11 mouse cellular contexts compared by ENCODE assay signal in genomic region chr16:44601182-44601581, GRCm38 (mm10). TPM values are rescaled to one million over a fixed set of nuclear protein-coding genes. Genes with fewer than 3 reads are reported as not detected.
DNase-seq lines count a peak whose midpoint lies in the region; ATAC-seq and TF ChIP-seq lines count a peak whose summit lies in the region.
"Had no signal": no experiment of that assay in that cellular context is flagged by ENCODE, and none has a peak within 500 bp of the region (broad histone marks: within the 10 kb centered on the region; RNA-seq: fewer than 3 reads in every experiment).

No protein-coding gene starts in this region.

- H3K4me2 ChIP-seq in neural tube, embryonic 11.5 days (ENCODE audit: low read depth), result no peak overlapping the region
- H3K4me2 ChIP-seq in neural tube, embryonic 15.5 days, result no peak overlapping the region
- no peak overlapping the region for H3K4me2 ChIP-seq in intestine, postnatal 0 days (replicated peaks; ENCODE audit: low read depth)

- 0 out of 2 replicates have a peak, but pooled peaks have one; percentile 35 for ATAC-seq in neural tube, embryonic 11.5 days (ENCODE audit: insufficient read depth, low FRiP score, low TSS enrichment)
- no peak for ATAC-seq in neural tube, embryonic 15.5 days (ENCODE audit: low FRiP score)
- ATAC-seq in intestine, postnatal 0 days, result no peak
- no peak for ATAC-seq in activated CD4-positive, CD25-positive, alpha-beta regulatory T cell, adult 4 months

- H3K27ac ChIP-seq in gastrocnemius, adult 2 months, result peak overlapping the region; percentile 48
- no peak overlapping the region for H3K27ac ChIP-seq in neural tube, embryonic 11.5 days (ENCODE audit: low read depth, low read length)
- no peak overlapping the region for H3K27ac ChIP-seq in neural tube, embryonic 15.5 days (replicated peaks)
- H3K27ac ChIP-seq in intestine, postnatal 0 days (ENCODE audit: low read depth, low read length), result no peak overlapping the region
- H3K27ac ChIP-seq in heart, adult 2 months, result no peak overlapping the region

- 4% methylated on average over 2 of the region's 2 CpGs for WGBS in neural tube, embryonic 11.5 days
- WGBS in neural tube, embryonic 15.5 days, result 14% methylated on average over 2 of the region's 2 CpGs
- 57% methylated on average over 2 of the region's 2 CpGs for WGBS in intestine, postnatal 0 days
- 80% methylated on average over 2 of the region's 2 CpGs for WGBS in heart, adult 2 months

- TF ChIP-seq EP300 in heart, adult 2 months (IDR thresholded peaks at IDR 0.05; ENCODE audit: insufficient read depth, low read depth, low read length), result no peak

- no peaks in the 10 kb centered on the region for H3K9me3 ChIP-seq in neural tube, embryonic 11.5 days (ENCODE audit: control insufficient read depth, low read length)
- no peaks in the 10 kb centered on the region for H3K9me3 ChIP-seq in neural tube, embryonic 15.5 days (replicated peaks)
- no peaks in the 10 kb centered on the region for H3K9me3 ChIP-seq in intestine, postnatal 0 days (ENCODE audit: control insufficient read depth)

- DNase-seq in gastrocnemius, adult 2 months, result no peak
- DNase-seq in gastrocnemius, postnatal 4 days (ENCODE audit: low spot score in 2 of 2), result no peak
- DNase-seq in neural tube, embryonic 11.5 days (ENCODE audit: low spot score), result no peak
- DNase-seq in heart, adult 2 months, result no peak
- no peak for DNase-seq in left cerebral cortex, adult 9 months (ENCODE audit: low spot score in 2 of 2)
- DNase-seq: adrenal gland, postnatal 36 days; cerebellum, adult 18-20 months; gastrocnemius, postnatal 10 days had no signal

- no peak overlapping the region for H3K4me3 ChIP-seq in gastrocnemius, adult 2 months
- H3K4me3 ChIP-seq in neural tube, embryonic 11.5 days (ENCODE audit: low read depth, low read length), result no peak overlapping the region
- no peak overlapping the region for H3K4me3 ChIP-seq in neural tube, embryonic 15.5 days (replicated peaks)
- H3K4me3 ChIP-seq in intestine, postnatal 0 days (ENCODE audit: low read depth, low read length), result no peak overlapping the region
- H3K4me3 ChIP-seq in heart, adult 2 months, result no peak overlapping the region

- peaks cover 16% of the 10 kb centered on the region for H3K4me1 ChIP-seq in neural tube, embryonic 11.5 days (ENCODE audit: control insufficient read depth, insufficient read depth, low read length)
- peaks cover 7% of the 10 kb centered on the region for H3K4me1 ChIP-seq in neural tube, embryonic 15.5 days
- H3K4me1 ChIP-seq in intestine, postnatal 0 days (replicated peaks; ENCODE audit: control insufficient read depth, insufficient read depth, low read length), result no peaks in the 10 kb centered on the region; the same call in none of the 2 replicates
- no peaks in the 10 kb centered on the region for H3K4me1 ChIP-seq in heart, adult 2 months (ENCODE audit: control insufficient read depth, insufficient read depth, low read length)

- no peak for TF ChIP-seq POLR2A in heart, adult 2 months (IDR thresholded peaks at IDR 0.05; ENCODE audit: insufficient read depth, low read depth, low read length)

- H3K9ac ChIP-seq in neural tube, embryonic 11.5 days (ENCODE audit: low read length), result no peak overlapping the region
- H3K9ac ChIP-seq in neural tube, embryonic 15.5 days (replicated peaks), result no peak overlapping the region
- 0 out of 2 replicates have a peak overlapping the region, but pooled peaks have one; percentile 3 for H3K9ac ChIP-seq in intestine, postnatal 0 days (ENCODE audit: low read depth, low read length)
- no peak overlapping the region for H3K9ac ChIP-seq in heart, adult 2 months (ENCODE audit: low read depth, low read length)

- no peak for TF ChIP-seq CTCF in gastrocnemius, adult 2 months (IDR thresholded peaks at IDR 0.05)
- no peak for TF ChIP-seq CTCF in intestine, postnatal 0 days (IDR thresholded peaks at IDR 0.05; ENCODE audit: low read depth)
- TF ChIP-seq CTCF in heart, adult 2 months (IDR thresholded peaks at IDR 0.05), result no peak

- H3K27me3 ChIP-seq in neural tube, embryonic 11.5 days (ENCODE audit: control insufficient read depth, insufficient read depth, low read length), result no peaks in the 10 kb centered on the region
- H3K27me3 ChIP-seq in neural tube, embryonic 15.5 days (replicated peaks), result no peaks in the 10 kb centered on the region
- no peaks in the 10 kb centered on the region for H3K27me3 ChIP-seq in intestine, postnatal 0 days (replicated peaks; ENCODE audit: control insufficient read depth, insufficient read depth, low read length)
- no peaks in the 10 kb centered on the region for H3K27me3 ChIP-seq in heart, adult 2 months (ENCODE audit: control insufficient read depth, insufficient read depth, low read length)

- no peaks in the 10 kb centered on the region for H3K36me3 ChIP-seq in neural tube, embryonic 11.5 days (ENCODE audit: control insufficient read depth, insufficient read depth, low read length)
- no peaks in the 10 kb centered on the region for H3K36me3 ChIP-seq in neural tube, embryonic 15.5 days
- no peaks in the 10 kb centered on the region for H3K36me3 ChIP-seq in intestine, postnatal 0 days (ENCODE audit: control insufficient read depth, insufficient read depth)
- no peaks in the 10 kb centered on the region for H3K36me3 ChIP-seq in heart, adult 2 months (ENCODE audit: control insufficient read depth, insufficient read depth, low read length)

- intact Hi-C loops in gastrocnemius, adult 2 months (cut with DNase I), result no loop called here
- intact Hi-C loops in heart, adult 2 months (cut with DNase I), result no loop called here

- H3K79me2 ChIP-seq in heart, adult 2 months (replicated peaks; ENCODE audit: control insufficient read depth, insufficient read depth, low read length), result no peaks in the 10 kb centered on the region

RNA-seq across cellular contexts. Expression of gene Boc, which starts 42.5 kb away (rescaled TPM):
- 1 to 10 TPM; 2.6 to 5.0 TPM for total RNA-seq in gastrocnemius, adult 2 months (2021)
- 10 to 100 TPM; 26.2 to 30.3 TPM for total RNA-seq in gastrocnemius, postnatal 4 days (2021)
- 43.8 and 48.2 TPM in 2 replicates for polyA plus RNA-seq in neural tube, embryonic 11.5 days (2014; fragmentation: Nextera tagmentation; extraction: Ambion mirVana)
- polyA plus RNA-seq in neural tube, embryonic 15.5 days (2015; fragmentation: Nextera tagmentation; extraction: Ambion mirVana), result 6.9 and 8.1 TPM in 2 replicates
- 3.1 and 3.6 TPM in 2 replicates for polyA plus RNA-seq in intestine, postnatal 0 days (2015; fragmentation: Nextera tagmentation; extraction: Ambion mirVana)
- 1 to 10 TPM; 3.5 to 4.2 TPM for total RNA-seq in heart, adult 2 months (2021)
- polyA plus RNA-seq in heart, adult 2 months (2012; rRNA removed), result 4.4 and 5.6 TPM in 2 replicates
- under 1 TPM; 0.09 to 0.10 TPM for polyA plus RNA-seq in activated CD4-positive, CD25-positive, alpha-beta regulatory T cell, adult 4 months (2017; shearing (Covaris generic))
